Mouse (Mus musculus) cortical plate, adult 2 months (tissue): ENCODE measurements around the gene Slc43a3.

ENCODE experiments used
- CTCF ChIP-seq: fragments of 200-500 bp; IDR thresholded peaks from 2 replicates; pipeline ENCODE4 v1.5.1; 2011; ENCODE audit warnings: mild to moderate bottlenecking, control low read depth, low read length; ENCODE audit not compliant: insufficient read depth; ENCODE audit errors: extremely low read depth
- POLR2A ChIP-seq: fragments of 200-500 bp; IDR thresholded peaks from 2 replicates; pipeline ENCODE4 v1.6.1; 2011; ENCODE audit warnings: mild to moderate bottlenecking, low read length, control low read depth; ENCODE audit not compliant: insufficient read depth; ENCODE audit errors: extremely low read depth

DNA sequence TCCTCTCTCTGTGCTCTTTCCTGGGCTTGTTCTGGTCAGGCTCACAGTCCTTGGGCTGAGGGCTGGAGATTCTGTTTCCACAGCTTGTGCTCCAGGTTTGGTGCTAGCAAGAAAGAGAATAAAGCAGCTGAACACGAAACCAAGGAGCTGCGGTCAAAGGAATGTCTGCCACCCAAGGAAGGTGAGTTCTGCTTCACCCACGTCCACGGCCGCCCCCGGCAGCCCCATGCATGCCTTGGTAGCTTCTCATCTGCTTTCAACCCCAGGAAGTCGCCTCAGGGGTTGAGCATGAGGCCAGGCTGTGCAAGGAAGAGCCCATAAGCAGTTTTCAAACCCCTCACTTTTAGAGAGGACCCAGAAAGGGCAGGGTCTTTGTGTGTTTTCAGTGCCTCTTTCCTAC, 11.9 kb downstream of the Slc43a3 start:
- TF ChIP-seq CTCF = no peak
- TF ChIP-seq POLR2A = no peak
